Mouse (Mus musculus) midbrain, embryonic 16.5 days (tissue): ENCODE results near the gene Slc6a6. TPM values are rescaled to one million over a fixed set of nuclear protein-coding genes. Genes with fewer than 3 reads are reported as not detected.
A peak's percentile ranks its signal among the peaks of the same experiment; 100 is the strongest.

Experiments
- ATAC-seq: fragments of 200-750 bp; cut with Nextera tagmentation; 2 replicates; pipeline ENCODE4 v1.8.0; 2017; ENCODE audit warnings: moderate TSS enrichment
- H3K27ac ChIP-seq: fragments of 300-500 bp; sonication (generic); 2 replicates; pipeline ENCODE4 v1.5.1; 2014; ENCODE audit warnings: mild to moderate bottlenecking, low read length, mixed read lengths
- H3K27me3 ChIP-seq: fragments of 300-500 bp; sonication (generic); 2 replicates; pipeline ENCODE4 v1.6.1; 2014; ENCODE audit warnings: low read depth, low read length, mixed read lengths; ENCODE audit not compliant: control insufficient read depth, insufficient read depth
- H3K36me3 ChIP-seq: fragments of 300-500 bp; sonication (generic); 2 replicates; pipeline ENCODE4 v1.6.1; 2014; ENCODE audit warnings: mild to moderate bottlenecking, low read length, moderate library complexity, mixed read lengths; ENCODE audit not compliant: control insufficient read depth, insufficient read depth
- H3K4me1 ChIP-seq: fragments of 300-500 bp; sonication (generic); 2 replicates; pipeline ENCODE4 v1.6.1; 2014; ENCODE audit warnings: mild to moderate bottlenecking, low read length, mixed read lengths; ENCODE audit not compliant: control insufficient read depth, insufficient read depth
- H3K4me2 ChIP-seq: fragments of 300-500 bp; sonication (generic); 2 replicates; pipeline ENCODE4 v1.6.1; 2014; ENCODE audit warnings: mild to moderate bottlenecking, low read length, mixed read lengths
- H3K4me3 ChIP-seq: fragments of 300-500 bp; sonication (generic); 2 replicates; pipeline ENCODE4 v1.5.1; 2014; ENCODE audit warnings: low read depth, mild to moderate bottlenecking, low read length, moderate library complexity, mixed read lengths
- H3K9ac ChIP-seq: fragments of 300-500 bp; sonication (generic); 2 replicates; pipeline ENCODE4 v1.6.1; 2014; ENCODE audit warnings: low read depth, low read length, mixed read lengths
- H3K9me3 ChIP-seq: fragments of 300-500 bp; sonication (generic); replicated peaks from 2 replicates; pipeline ENCODE4 v1.6.1; 2014; ENCODE audit warnings: mild to moderate bottlenecking, low read length, mixed read lengths; ENCODE audit not compliant: control insufficient read depth, poor library complexity, severe bottlenecking
- WGBS: fragments of 180-500 bp; shearing (Covaris S2); extraction: QIAGEN DNeasy Blood & Tissue Kit; methylation state at CpG from one replicate; pipeline ENCODE4 v1.1.7; 2014; 5-methylcytosine and 5-hydroxymethylcytosine counted together
- polyA plus RNA-seq: library from polyadenylated mRNA; unstranded; fragments of >200 nt; fragmentation: Nextera tagmentation; extraction: Ambion mirVana; gene quantifications from 2 replicates; pipeline ENCODE4 v1.2.1, GENCODE M21; 2015

Slc6a6 gene
- polyA plus RNA-seq, 1 experiment from 2014 or later: 125 TPM

DNA sequence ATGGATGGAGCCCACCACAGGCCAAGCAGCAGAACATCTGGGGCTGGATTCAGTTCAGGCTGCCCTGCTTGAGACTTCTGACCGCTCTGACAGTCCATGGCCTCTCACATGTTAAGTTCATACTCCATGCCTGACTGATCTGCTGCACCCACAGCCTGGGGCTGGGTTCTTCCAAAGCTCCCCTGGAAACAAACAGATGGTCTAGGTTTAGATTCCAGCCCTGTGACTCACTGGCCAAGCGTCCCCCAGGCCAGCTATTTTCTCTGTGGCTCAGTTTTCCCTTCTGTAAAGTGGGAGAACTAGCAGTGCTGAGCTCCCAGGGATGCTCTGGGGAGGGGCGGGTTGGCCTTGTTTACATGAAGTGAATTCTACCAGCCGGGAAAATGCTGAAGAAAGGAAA is 2.0 kb upstream of the Slc6a6 start:
- no peak for ATAC-seq
- no peaks in the 10 kb centered on the region for H3K9me3 ChIP-seq
- WGBS: 88% methylated on average over 4 of the region's 4 CpGs
- peaks cover 16% of the 10 kb centered on the region for H3K4me1 ChIP-seq
- H3K27me3 ChIP-seq: no peaks in the 10 kb centered on the region
- no peak overlapping the region for H3K4me3 ChIP-seq
- no peaks in the 10 kb centered on the region for H3K36me3 ChIP-seq
- no peak overlapping the region for H3K9ac ChIP-seq
- no peak overlapping the region for H3K27ac ChIP-seq
- H3K4me2 ChIP-seq: no peak overlapping the region

DNA sequence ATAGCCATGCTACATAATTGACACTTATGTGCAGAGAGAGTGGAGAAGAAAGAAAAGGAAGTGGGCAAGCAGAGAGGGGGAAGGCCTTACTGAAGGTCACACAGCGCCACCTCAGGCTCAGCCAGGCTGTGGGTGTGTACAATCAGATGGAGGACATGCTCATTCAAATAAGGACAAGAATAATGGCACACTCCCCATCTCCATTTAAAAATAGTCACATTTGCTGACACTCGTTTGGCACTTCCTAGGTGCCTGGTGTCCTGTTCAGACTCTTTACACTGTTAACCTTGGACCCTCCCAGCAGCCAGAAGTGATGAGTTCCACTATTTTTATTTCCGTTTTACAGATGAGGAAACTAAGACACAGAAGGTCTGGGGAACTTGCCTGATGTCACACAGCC is 732 bp upstream of the Slc6a6 start:
- H3K27ac ChIP-seq: peak overlapping the region; percentile 99
- 64% methylated on average over 3 of the region's 3 CpGs for WGBS
- H3K4me2 ChIP-seq: peak overlapping the region; percentile 94
- no peaks in the 10 kb centered on the region for H3K27me3 ChIP-seq
- peaks cover 27% of the 10 kb centered on the region for H3K4me1 ChIP-seq
- H3K9me3 ChIP-seq: no peaks in the 10 kb centered on the region
- H3K9ac ChIP-seq: peak overlapping the region; percentile 70
- no peaks in the 10 kb centered on the region for H3K36me3 ChIP-seq
- no peak for ATAC-seq
- peak overlapping the region; percentile 94; the same call in 1 of the 2 replicates for H3K4me3 ChIP-seq

- Histone ChIP-seq H3K4me2 (peak overlapping the region; percentile 94), H3K4me1 (peaks cover 36% of the 10 kb centered on the region), H3K36me3 (no peaks in the 10 kb centered on the region), H3K9me3 (no peaks in the 10 kb centered on the region), H3K9ac (peak overlapping the region; percentile 99), H3K4me3 (peak overlapping the region; percentile 94), H3K27me3 (no peaks in the 10 kb centered on the region), H3K27ac (peak overlapping the region; percentile 99)
- WGBS: 4% methylated on average over 10 of the region's 13 CpGs
- ATAC-seq: peak; percentile 64; the same call in 1 of the 2 replicates
These were observed 599 bp downstream of the Slc6a6 start for GRCm38 (mm10) chr6:91684474-91684829.

GRCm38 (mm10) chr6:91684831-91685532 is 1.1 kb downstream of the Slc6a6 start:
- Histone ChIP-seq H3K9me3 (no peaks in the 10 kb centered on the region), H3K27me3 (no peaks in the 10 kb centered on the region), H3K4me3 (peak overlapping the region; percentile 94), H3K36me3 (no peaks in the 10 kb centered on the region), H3K9ac (peak overlapping the region; percentile 99), H3K27ac (peak overlapping the region; percentile 99), H3K4me1 (peaks cover 36% of the 10 kb centered on the region), H3K4me2 (peak overlapping the region; percentile 94)
- WGBS: 18% methylated on average over 17 of the region's 17 CpGs
- peak; percentile 6 for ATAC-seq

DNA sequence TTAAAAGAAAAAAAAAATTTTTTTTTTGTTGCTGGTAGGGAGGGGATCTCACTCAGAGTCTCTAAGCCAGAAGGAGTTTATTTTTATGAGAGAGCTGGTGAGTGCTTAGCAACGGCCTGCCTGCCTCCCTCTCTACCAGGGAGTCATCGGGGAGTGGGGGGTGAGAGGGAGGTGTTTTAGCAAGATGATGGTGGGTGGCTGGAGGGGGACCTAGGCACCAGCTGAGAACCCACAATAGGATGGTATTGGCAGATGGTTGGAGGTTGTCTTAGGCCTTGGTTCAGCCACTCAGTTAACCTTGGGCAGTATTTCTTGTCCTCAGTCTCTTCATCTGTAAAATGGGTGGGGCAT is 1.7 kb downstream of the Slc6a6 start:
- 3% methylated on average over 2 of the region's 2 CpGs for WGBS
- Histone ChIP-seq H3K9me3 (no peaks in the 10 kb centered on the region), H3K27ac (peak overlapping the region; percentile 99)

GRCm38 (mm10) chr6:91685896-91686295 is 2.0 kb downstream of the Slc6a6 start:
- Histone ChIP-seq H3K27ac (peak overlapping the region; percentile 60; the same call in 1 of the 2 replicates), H3K9ac (peak overlapping the region; percentile 99), H3K36me3 (no peaks in the 10 kb centered on the region), H3K4me2 (peak overlapping the region; percentile 94), H3K4me3 (peak overlapping the region; percentile 94), H3K27me3 (no peaks in the 10 kb centered on the region), H3K9me3 (no peaks in the 10 kb centered on the region), H3K4me1 (peaks cover 36% of the 10 kb centered on the region)
- no peak for ATAC-seq
- WGBS: 73% methylated on average over 7 of the region's 7 CpGs

More for the DNA sequence above, 1.7 kb downstream of the Slc6a6 start:
- Histone ChIP-seq H3K4me1 (peaks cover 36% of the 10 kb centered on the region), H3K4me3 (peak overlapping the region; percentile 94), H3K4me2 (peak overlapping the region; percentile 94), H3K27me3 (no peaks in the 10 kb centered on the region), H3K9ac (peak overlapping the region; percentile 99), H3K36me3 (no peaks in the 10 kb centered on the region)
- ATAC-seq: no peak

DNA sequence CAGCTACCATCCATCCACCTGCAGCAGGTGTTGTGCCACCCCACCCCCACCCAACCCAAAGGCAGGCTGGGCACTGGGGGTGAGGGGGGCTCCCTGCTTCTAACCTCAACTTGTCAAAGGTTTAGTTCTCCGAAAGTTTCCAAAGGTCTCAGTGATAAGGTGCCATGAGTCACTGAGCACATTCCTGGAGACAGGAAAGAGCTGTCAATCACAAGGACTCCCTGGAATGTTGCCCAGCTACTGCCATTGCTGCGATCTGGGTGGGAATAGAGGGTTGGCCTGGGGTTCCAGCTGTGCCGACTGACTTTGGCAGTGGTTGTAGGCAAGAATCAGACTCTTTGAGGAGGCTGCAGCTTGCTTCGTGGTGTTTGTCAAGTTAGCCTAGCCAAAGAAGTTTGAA is 2.7 kb downstream of the Slc6a6 start:
- 44% methylated on average over 4 of the region's 4 CpGs for WGBS

DNA sequence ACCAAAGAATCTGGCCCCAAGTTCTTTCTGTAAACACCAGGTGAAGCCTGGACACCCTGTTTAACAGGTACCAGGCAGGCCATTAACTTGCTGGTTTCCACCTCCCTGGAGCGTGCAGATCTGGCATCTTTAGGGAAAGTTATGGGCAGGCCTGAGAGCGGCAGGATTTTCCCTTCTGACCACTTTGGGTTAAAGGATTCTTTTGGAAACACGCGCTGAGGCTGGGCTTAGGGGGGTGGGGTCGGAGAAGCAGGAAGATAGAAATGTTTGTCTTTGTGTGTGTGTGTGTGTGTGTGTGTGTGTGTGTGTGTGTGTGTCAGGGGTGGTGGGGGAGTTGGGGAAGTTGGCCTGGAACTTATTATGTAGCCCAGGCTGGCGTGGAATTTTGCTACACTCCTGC is 4.2 kb downstream of the Slc6a6 start:
- no peak overlapping the region for H3K4me3 ChIP-seq
- WGBS: 82% methylated on average over 6 of the region's 6 CpGs
- no peaks in the 10 kb centered on the region for H3K27me3 ChIP-seq
- peaks cover 36% of the 10 kb centered on the region for H3K4me1 ChIP-seq
- H3K4me2 ChIP-seq: peak overlapping the region; percentile 29
- no peaks in the 10 kb centered on the region for H3K9me3 ChIP-seq
- ATAC-seq: no peak
- H3K9ac ChIP-seq: no peak overlapping the region
- H3K27ac ChIP-seq: no peak overlapping the region
- 0 out of 2 replicates have a peak, but pooled peaks cover 3% of the 10 kb centered on the region for H3K36me3 ChIP-seq

More for the DNA sequence above, 2.7 kb downstream of the Slc6a6 start:
- Histone ChIP-seq H3K9me3 (no peaks in the 10 kb centered on the region), H3K4me2 (peak overlapping the region; percentile 94), H3K27ac (no peak overlapping the region), H3K27me3 (no peaks in the 10 kb centered on the region), H3K9ac (peak overlapping the region; percentile 23; the same call in 1 of the 2 replicates), H3K4me3 (peak overlapping the region; percentile 94), H3K36me3 (no peaks in the 10 kb centered on the region), H3K4me1 (peaks cover 36% of the 10 kb centered on the region)
- ATAC-seq: no peak

GRCm38 (mm10) chr6:91689231-91689630 is 5.4 kb downstream of the Slc6a6 start:
- 0 out of 2 replicates have a peak, but pooled peaks cover 3% of the 10 kb centered on the region for H3K36me3 ChIP-seq
- no peaks in the 10 kb centered on the region for H3K27me3 ChIP-seq
- H3K27ac ChIP-seq: no peak overlapping the region
- H3K4me3 ChIP-seq: no peak overlapping the region
- no peak for ATAC-seq
- H3K4me2 ChIP-seq: no peak overlapping the region
- peaks cover 37% of the 10 kb centered on the region for H3K4me1 ChIP-seq
- H3K9me3 ChIP-seq: no peaks in the 10 kb centered on the region
- no peak overlapping the region for H3K9ac ChIP-seq
